Mouse (Mus musculus) heart, postnatal 0 days (tissue): Measurements from ENCODE around the gene Fam118b.

Experiments used
- CTCF ChIP-seq: IDR thresholded peaks from 2 replicates; pipeline ENCODE4 v1.5.1; 2016; ENCODE audit warnings: antibody characterized with exemption, control low read depth, low read depth
- EP300 ChIP-seq: IDR thresholded peaks from 2 replicates; pipeline ENCODE4 v1.6.1; 2016; ENCODE audit warnings: antibody characterized with exemption, low read depth

GRCm38 (mm10) chr9:35194048-35194447, 73.6 kb downstream of the Fam118b start:
- TF ChIP-seq CTCF (no peak), EP300 (no peak)
